In the genomic region with DNA sequence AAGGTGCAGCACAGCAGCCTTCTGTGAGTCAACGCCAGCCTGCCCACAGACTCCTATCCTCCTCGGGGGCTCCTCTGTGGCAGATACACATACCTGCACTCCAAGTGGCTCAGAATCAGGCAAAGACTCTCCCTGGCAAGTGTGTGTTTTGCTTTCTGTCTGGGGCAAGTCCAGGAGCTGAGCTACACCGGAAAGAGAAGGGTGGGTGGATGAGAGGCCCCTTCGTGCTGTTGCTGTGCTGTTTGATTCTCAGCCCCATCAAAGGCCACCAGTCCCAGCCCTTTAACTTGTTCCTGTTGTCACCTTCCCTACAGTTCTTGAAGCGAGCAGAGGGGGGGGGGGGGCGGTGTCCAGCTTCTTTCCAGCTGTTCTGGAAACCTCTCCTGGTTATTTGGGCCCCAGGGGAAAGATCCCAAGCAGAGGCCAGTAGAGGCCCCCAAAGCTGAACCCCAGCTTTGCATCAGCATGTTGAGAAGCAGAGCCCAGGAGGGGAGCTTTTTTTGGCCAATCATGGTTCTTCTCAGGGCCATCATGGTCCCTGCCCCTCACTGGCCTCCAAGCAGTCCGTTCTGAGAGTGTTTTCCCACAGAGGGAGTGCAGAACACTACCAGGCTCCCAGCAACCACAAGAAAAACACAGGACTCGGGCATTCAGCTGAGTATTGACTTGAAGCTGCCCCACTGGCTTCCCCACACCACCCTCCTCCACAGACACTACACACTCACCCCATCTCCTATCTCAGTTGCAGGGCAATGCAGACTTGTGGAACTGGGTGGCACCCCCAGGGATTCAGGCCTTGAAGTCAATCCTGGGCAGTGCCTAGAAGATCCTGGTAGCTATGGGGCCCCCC, we compare ENCODE assay signal across 8 mouse cellular contexts. TPM values are rescaled to one million over a fixed set of nuclear protein-coding genes. Genes with fewer than 3 reads are reported as not detected.
DNase-seq lines count a peak whose midpoint lies in the region; ATAC-seq and TF ChIP-seq lines count a peak whose summit lies in the region.

No protein-coding gene starts in this region.

- peak overlapping the region; percentile 54 for H3K4me2 ChIP-seq in kidney, postnatal 0 days (ENCODE audit: low read length)
- H3K4me2 ChIP-seq in hindbrain, embryonic 15.5 days = peak overlapping the region; percentile 31
- H3K4me2 ChIP-seq in neural tube, embryonic 15.5 days = peak overlapping the region; percentile 39

- H3K4me1 ChIP-seq in kidney, postnatal 0 days (replicated peaks; ENCODE audit: insufficient read depth, low read length) = no peaks in the 10 kb centered on the region
- no peaks in the 10 kb centered on the region for H3K4me1 ChIP-seq in hindbrain, embryonic 15.5 days (replicated peaks)
- H3K4me1 ChIP-seq in neural tube, embryonic 15.5 days = peaks cover 10% of the 10 kb centered on the region; the same call in 1 of the 2 replicates

- H3K27ac ChIP-seq in kidney, postnatal 0 days = no peak overlapping the region
- no peak overlapping the region for H3K27ac ChIP-seq in hindbrain, embryonic 15.5 days (replicated peaks)
- no peak overlapping the region for H3K27ac ChIP-seq in neural tube, embryonic 15.5 days (replicated peaks)

- peak overlapping the region; percentile 35 for H3K4me3 ChIP-seq in kidney, postnatal 0 days (replicated peaks; ENCODE audit: low read depth, low read length)
- H3K4me3 ChIP-seq in hindbrain, embryonic 15.5 days = peak overlapping the region; percentile 17; the same call in 1 of the 2 replicates
- peak overlapping the region; percentile 26 for H3K4me3 ChIP-seq in neural tube, embryonic 15.5 days (replicated peaks)

- peak overlapping the region; percentile 38; the same call in 1 of the 2 replicates for H3K9ac ChIP-seq in kidney, postnatal 0 days (ENCODE audit: low read depth, low read length)
- no peak overlapping the region for H3K9ac ChIP-seq in hindbrain, embryonic 15.5 days
- no peak overlapping the region for H3K9ac ChIP-seq in neural tube, embryonic 15.5 days (replicated peaks)

- no peaks in the 10 kb centered on the region for H3K27me3 ChIP-seq in kidney, postnatal 0 days (ENCODE audit: insufficient read depth, low read length)
- no peaks in the 10 kb centered on the region for H3K27me3 ChIP-seq in hindbrain, embryonic 15.5 days
- no peaks in the 10 kb centered on the region for H3K27me3 ChIP-seq in neural tube, embryonic 15.5 days (replicated peaks)

- no peak for DNase-seq in kidney, postnatal 0 days (ENCODE audit: low spot score)
- DNase-seq in kidney, adult 11 months = no peak
- peak; percentile 65 for DNase-seq in T-cell, adult 2 months (ENCODE audit: low spot score)
- DNase-seq in cerebellum, postnatal 4 days (ENCODE audit: low spot score in 2 of 2) = no peak
- no peak for DNase-seq in left cerebral cortex, postnatal 10 days (ENCODE audit: extremely low spot score in 1 of 2, low spot score in 2 of 2)

- TF ChIP-seq CTCF in kidney, postnatal 0 days (IDR thresholded peaks at IDR 0.05; ENCODE audit: low read depth) = no peak

- ATAC-seq in kidney, postnatal 0 days (replicated peaks; ENCODE audit: low FRiP score, low read depth) = no peak
- ATAC-seq in hindbrain, embryonic 15.5 days (ENCODE audit: low FRiP score, low read depth) = no peak
- no peak for ATAC-seq in neural tube, embryonic 15.5 days (ENCODE audit: low FRiP score)
- no peak for ATAC-seq in monocyte, adult 5-6 weeks (replicated peaks; ENCODE audit: insufficient number of reproducible peaks, low FRiP score, low TSS enrichment, poor library complexity, severe bottlenecking)

- no peaks in the 10 kb centered on the region for H3K9me3 ChIP-seq in kidney, postnatal 0 days (replicated peaks; ENCODE audit: low read length)
- H3K9me3 ChIP-seq in hindbrain, embryonic 15.5 days = no peaks in the 10 kb centered on the region
- H3K9me3 ChIP-seq in neural tube, embryonic 15.5 days (replicated peaks) = no peaks in the 10 kb centered on the region

- no peaks in the 10 kb centered on the region for H3K36me3 ChIP-seq in kidney, postnatal 0 days (ENCODE audit: insufficient read depth, low read length)
- H3K36me3 ChIP-seq in hindbrain, embryonic 15.5 days = no peaks in the 10 kb centered on the region
- H3K36me3 ChIP-seq in neural tube, embryonic 15.5 days = no peaks in the 10 kb centered on the region

- WGBS in kidney, postnatal 0 days = 27% methylated on average over 8 of the region's 8 CpGs
- WGBS in hindbrain, embryonic 15.5 days = 49% methylated on average over 8 of the region's 8 CpGs
- WGBS in neural tube, embryonic 15.5 days = 58% methylated on average over 8 of the region's 8 CpGs

- intact Hi-C loops in left cerebral cortex, postnatal 10 days (cut with DNase I) = loop anchor here (5.0 kb wide), 1 partner anchor 402 kb away; no protein-coding TSS in a partner anchor

RNA-seq across cellular contexts. Expression of a gene that starts 0.6 kb away (rescaled TPM):
- polyA plus RNA-seq in kidney, postnatal 0 days (2015; fragmentation: Nextera tagmentation; extraction: Ambion mirVana) = 3.0 TPM in 2 replicates
- 1.2 and 2.3 TPM in 2 replicates for polyA plus RNA-seq in hindbrain, embryonic 15.5 days (2015; fragmentation: Nextera tagmentation; extraction: Ambion mirVana)
- 0.88 and 3.7 TPM in 2 replicates for polyA plus RNA-seq in neural tube, embryonic 15.5 days (2015; fragmentation: Nextera tagmentation; extraction: Ambion mirVana)
- total RNA-seq in monocyte, adult 5-6 weeks (2017) = 8.7 to 31.8 TPM (median 21.0 TPM) in 3 replicates
- 1 to 10 TPM; 1.8 to 2.2 TPM for total RNA-seq in left cerebral cortex, postnatal 10 days (2021)

RNA-seq across cellular contexts. Expression of a gene that starts 33.8 kb away (rescaled TPM):
- polyA plus RNA-seq in kidney, postnatal 0 days (2015; fragmentation: Nextera tagmentation; extraction: Ambion mirVana) = 3.4 and 3.8 TPM in 2 replicates
- 4.8 and 5.7 TPM in 2 replicates for polyA plus RNA-seq in hindbrain, embryonic 15.5 days (2015; fragmentation: Nextera tagmentation; extraction: Ambion mirVana)
- polyA plus RNA-seq in neural tube, embryonic 15.5 days (2015; fragmentation: Nextera tagmentation; extraction: Ambion mirVana) = 5.6 and 15.8 TPM in 2 replicates
- total RNA-seq in monocyte, adult 5-6 weeks (2017) = 231 to 259 TPM (median 238 TPM) in 3 replicates
- total RNA-seq in left cerebral cortex, postnatal 10 days (2021) = 10 to 100 TPM; 19.9 to 21.8 TPM
